Mouse (Mus musculus) megakaryocyte, adult 5-6 weeks (primary cell): Measurements from ENCODE around the gene Tceal3. TPM values are rescaled to one million over a fixed set of nuclear protein-coding genes. Genes with fewer than 3 reads are reported as not detected.
"Not testable (repeated sequence)": the region's sequence is repeated elsewhere in the genome, so short reads cannot be mapped to it uniquely, and the experiment has no call there.

Experiments used
- ATAC-seq: 2 replicates; pipeline ENCODE4 v1.8.0; 2016; ENCODE audit warnings: mild to moderate bottlenecking, inconsistent platforms; ENCODE audit not compliant: poor library complexity, severe bottlenecking
- total RNA-seq, 2 experiments: library from RNA; stranded (forward) in 1 of 2; stranded (reverse) in 1 of 2; fragments of 153-499, 151-499 nt in 1 of 2; fragments of 221-1000, 200-1000 nt in 1 of 2; gene quantifications; 2 replicates each; pipeline versions ENCODE4 v1.2.3 to v1.2.4; 2015 to 2017

Gene Tceal3
- total RNA-seq (2015) (not detected in 2 replicates), total RNA-seq (2017) (0.22 TPM in 1 of 2 replicates, not detected in the other)

DNA sequence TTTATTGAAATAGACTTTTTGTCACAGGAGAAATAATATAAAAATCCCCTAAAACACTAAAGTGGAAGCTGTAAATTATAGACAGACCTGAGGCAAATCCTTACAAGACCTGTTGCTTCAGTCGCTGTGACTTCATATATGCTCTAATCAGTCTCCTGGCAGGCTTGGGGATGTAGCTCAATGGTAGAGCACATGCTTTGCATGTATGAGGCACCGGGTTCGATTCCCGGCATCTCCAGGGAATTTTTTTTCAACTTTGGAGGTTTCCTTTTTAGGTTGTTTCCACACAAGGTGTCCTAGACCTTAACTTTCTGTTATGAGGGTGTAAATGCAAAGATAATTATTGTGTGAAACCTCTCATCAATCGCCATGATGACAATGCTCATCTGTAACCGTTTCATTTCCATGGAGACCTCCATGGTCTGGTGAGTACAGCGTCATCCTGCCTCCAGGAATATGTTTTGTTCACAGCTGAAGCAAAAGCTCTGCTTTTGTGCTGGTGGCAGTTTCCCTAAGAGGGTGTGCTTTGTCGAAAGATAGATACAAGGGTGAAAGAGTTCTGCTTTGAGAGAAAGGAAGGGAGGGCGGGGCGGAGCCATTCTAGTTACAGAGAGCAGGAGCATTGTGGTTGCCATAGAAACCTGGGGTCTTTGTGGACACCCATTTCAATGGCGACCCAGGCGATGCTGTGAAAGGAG lies at the start of gene Tceal3:
Gene Tceal3, plus strand, starts transcription at position 644 of the 698 bp plus-strand sequence.
- ATAC-seq: no peak

DNA sequence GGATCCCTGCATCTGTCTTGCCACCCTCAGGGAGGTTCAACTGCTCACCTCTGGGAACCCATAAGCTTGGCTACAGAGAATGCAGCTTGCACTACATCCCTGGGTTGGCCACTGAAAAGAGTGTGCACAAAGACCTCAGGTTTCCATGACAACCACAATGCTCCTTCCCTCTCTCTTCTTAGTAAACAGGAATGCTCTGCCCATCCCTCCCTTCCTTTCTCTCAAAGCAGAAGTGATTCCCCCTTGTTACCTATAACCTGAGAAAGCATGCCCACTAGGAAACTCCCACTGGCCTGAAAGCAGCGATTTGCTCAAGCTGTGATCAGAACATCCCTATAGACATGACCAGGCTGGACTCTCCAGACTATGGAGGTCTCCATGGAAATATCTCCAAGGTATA lies 46.7 kb upstream of the Tceal3 start, which contains the start of gene Kir3dl2:
Gene Kir3dl2, minus strand, starts transcription at position 101 of the 400 bp plus-strand sequence.
- not testable (repeated sequence) for ATAC-seq

DNA sequence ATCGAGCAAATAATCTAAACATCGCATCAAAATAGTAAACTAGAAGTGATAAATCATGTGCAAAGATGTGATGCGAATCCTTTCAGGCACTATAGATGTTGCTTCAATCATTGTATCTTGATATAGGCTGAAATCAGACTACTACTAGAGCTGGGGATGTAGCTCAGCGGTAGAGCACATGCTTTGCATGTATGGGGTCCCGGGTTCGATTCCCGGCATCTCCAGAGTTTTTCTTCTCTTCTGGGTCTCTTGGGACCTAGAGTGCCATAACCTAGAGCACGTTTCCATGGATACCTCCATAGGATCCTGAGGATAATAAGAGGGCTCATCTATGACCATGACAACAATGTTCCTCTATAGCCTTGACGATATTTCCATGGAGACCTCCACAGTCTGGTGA lies 21.5 kb upstream of the Tceal3 start:
- not testable (repeated sequence) for ATAC-seq

DNA sequence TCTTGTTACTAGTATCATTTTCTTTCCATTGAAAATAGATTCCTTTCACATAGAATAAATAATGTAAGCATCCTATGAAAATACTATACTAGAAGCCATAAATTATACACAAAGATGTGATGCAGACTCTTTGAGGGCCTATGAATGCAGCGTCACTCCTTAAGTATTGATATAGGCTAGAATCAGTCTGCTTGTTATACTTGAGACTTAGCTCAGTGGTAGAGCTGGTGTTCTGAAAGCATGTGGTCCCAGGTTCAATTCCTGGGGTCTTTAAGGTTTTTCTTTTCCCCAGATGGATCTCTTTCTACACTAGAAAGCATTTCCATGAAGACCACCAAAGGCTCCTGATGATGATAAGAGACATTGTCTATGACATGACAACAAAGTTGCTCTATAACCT lies 6.0 kb upstream of the Tceal3 start:
- no peak for ATAC-seq

DNA sequence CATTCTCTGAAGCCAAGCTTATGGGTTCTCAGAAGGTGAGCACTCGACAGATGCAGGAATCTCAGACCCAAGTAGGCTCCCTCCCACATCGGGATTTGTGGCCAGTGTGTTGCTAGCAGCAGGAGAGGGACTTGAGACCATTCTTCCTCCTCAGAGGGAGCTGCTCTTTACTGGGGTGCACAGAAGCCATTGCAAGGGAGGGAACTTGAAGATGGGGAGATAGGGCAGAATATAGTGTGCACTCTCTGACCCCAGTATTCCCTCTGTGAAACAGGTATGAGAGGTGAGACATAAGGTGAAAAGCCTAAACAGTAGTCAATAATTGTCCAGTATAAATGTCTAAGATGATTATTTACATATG lies 235 bp downstream of the Tceal3 start:
- no peak for ATAC-seq

DNA sequence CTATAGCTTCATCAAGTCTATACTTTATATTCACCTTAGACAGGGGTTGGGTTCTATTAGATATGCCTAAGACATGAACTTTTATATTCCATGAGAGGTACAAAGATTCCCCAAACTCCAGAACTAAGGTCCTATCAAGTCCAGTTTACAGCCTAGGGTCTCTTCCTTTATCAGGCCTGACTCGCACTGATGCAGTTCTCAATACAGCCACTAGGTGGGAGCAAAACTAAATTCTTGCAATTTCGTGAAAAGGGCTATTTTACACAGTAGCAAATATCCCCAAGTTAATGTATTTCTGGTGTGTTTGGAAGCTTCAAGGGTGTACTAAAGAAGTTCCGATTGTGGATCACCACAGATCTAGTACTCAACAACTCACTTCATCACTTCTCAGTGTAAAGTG lies 8.8 kb downstream of the Tceal3 start:
- no peak for ATAC-seq

DNA sequence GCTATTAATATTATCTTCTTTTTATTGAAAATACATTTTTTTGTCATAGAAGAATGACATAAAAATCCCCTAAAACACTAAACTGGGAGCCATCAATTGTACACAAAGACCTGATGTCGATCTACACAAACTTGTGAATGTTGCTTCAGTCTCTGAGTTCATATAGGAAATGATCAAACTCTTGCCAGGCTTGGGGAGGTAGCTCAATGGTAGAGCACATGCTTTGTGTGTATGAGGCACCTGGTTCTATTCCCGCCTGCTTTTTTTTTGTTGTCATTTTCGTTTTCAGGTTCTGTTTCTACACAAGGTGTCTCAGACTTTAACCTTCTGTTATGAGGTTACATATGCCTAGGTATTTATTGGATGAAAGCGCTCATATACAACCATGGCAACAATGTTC lies 16.3 kb downstream of the Tceal3 start:
- no peak for ATAC-seq

DNA sequence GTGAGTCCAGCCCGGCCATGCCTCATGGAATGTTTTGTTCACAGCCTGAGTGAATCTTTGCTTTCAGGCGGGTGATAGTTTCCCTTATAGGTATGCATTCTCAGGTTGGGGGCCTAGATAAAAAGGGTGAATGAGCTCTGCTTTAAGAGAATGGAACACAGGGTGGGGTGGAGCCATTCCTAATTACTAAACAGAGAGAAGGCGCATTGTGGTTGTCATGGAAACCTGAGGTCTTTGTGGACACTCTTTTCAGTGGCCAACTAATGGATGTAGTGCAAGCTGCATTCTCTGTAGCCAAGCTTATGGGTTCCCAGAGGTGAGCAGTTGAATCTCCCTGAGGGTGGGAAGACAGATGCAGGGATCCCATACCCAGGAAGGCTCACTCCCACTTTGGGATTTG lies 16.8 kb downstream of the Tceal3 start:
- ATAC-seq: no peak

DNA sequence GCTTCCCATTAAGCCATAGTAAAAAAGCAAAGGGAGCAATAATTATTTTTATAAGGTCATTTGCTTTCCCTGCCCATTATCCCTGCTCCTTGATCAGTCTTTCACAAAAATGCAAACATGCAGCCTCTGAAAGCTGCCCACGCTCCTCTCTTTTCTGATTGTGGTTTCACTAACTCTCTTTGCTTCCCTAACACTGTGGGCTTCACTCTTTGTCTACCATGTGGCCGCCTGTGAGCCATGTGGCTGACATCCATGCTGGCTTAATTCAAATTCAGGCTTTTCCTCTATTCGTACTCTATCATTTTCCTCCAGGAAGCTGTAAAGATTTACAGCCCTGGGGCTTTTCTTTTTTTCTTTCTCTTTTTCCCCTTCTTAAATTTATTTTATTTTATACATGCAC lies 20.7 kb downstream of the Tceal3 start:
- ATAC-seq: no peak

DNA sequence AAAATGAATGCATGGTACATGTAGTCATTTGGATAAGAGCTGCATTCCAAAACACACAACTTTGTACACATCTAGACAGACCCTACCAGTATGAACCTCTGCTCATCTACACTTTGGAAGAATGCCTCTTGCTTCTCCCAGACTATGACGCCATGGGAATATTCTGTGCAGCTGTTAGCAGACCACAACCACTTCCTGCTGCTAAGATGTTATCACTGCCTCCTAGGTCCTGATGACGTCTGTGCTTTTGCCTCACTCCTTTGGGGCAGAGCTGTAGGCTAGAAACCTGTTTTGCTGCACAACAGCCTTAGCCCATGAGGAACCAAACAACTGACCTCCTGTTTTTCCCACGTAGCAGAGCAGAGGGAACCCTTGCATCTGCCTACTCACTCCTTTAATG lies 25.2 kb downstream of the Tceal3 start:
- ATAC-seq: not testable (repeated sequence)

DNA sequence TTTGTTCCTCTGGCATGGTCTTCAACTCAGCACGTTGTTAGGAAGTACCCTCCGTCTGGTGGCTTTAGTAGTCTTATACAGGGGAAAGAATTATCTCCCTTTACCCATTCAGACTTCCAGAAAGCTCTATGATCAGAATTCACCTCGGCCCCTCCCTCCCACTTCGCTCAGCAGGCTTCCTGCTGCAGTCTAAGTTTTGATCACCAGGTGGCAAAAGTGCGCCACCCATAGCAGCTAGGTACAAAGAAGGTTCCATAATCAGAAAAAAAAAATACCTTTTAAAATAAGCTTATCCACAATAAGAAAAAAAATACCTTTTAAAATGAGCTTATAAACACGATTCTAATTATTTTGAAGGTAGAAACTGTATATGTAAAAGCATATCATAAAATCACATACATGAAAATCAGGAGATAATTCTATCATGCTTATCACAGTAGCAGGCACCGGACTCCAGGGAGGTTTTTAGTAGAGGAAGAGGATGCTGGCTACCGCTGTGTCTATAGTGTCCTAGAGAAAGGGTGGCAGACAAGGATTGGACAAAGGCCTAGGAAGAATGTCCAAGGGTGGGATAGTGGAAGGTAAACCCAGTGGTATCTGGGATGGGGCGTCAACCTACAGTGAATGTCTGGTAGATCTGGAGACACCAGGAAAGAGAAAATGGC lies 34.4 kb downstream of the Tceal3 start:
- no peak for ATAC-seq

DNA sequence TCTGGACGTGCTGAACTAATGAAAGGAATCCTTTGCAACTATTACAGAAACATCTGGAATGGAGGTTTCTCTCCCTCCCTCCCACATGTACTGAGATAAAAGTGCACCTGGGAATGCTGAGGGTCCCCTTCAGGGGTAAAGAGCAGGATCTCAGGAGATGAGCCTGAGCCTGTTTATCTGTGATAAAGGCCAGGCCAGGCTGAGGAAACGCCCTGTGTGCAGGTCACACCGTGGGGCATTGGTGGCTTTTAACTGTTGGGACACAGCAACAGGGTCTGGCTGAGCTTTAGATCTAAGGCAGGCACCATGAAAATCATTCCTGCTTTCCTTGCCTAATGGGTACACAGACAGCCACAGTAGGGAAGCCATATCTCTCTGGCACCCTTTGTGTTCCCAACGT lies 35.3 kb downstream of the Tceal3 start:
- ATAC-seq: no peak

DNA sequence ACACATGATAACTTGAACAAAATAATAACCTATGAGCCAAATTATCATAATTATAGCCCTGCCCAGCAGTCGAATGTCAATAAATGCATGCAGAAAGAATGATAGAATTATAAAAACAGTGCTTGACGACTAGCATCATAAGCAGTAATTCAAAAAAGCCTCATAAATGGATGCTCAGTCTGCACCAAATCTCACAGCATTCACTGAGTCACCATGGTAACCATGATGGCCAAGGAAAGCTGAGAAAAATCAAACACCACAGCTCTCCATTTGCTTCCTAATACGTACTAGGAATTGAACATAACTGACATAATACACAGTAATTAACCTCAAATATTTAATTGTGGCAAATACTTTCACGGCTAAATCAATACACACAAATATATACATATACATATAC lies 44.5 kb downstream of the Tceal3 start:
- ATAC-seq: no peak

DNA sequence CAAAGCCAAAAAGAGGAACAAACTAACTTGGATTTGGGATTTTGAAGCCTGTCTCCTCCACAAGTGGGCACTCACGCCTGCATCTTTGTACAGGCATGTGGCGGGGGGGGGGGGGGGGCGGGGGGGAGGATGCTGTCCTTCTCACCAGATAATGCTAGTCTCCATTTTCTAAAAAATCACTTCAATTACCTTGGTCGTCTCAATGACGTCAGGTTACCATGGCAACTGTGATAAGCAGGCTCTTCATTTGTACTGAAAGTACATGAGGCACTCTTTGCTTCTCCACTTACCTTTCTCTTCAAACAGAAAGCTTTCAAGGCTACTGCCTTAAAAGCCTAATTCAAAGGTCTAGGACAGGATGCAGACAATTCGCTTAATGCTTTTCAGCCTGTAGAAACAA lies 49.1 kb downstream of the Tceal3 start:
- ATAC-seq: no peak

DNA sequence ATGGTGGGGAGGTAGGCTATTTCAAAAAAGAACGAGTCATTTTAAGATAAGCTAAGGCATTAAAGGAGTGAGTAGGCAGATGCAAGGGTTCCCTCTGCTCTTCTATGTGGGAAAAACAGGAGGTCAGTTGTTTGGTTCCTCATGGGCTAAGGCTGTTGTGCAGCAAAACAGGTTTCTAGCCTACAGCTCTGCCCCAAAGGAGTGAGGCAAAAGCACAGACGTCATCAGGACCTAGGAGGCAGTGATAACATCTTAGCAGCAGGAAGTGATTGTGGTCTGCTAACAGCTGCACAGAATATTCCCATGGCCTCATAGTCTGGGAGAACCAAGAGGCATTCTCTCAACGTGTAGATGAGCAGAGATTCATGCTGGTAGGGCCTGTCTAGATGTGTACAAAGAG lies 55.2 kb downstream of the Tceal3 start:
- ATAC-seq: not testable (repeated sequence)

DNA sequence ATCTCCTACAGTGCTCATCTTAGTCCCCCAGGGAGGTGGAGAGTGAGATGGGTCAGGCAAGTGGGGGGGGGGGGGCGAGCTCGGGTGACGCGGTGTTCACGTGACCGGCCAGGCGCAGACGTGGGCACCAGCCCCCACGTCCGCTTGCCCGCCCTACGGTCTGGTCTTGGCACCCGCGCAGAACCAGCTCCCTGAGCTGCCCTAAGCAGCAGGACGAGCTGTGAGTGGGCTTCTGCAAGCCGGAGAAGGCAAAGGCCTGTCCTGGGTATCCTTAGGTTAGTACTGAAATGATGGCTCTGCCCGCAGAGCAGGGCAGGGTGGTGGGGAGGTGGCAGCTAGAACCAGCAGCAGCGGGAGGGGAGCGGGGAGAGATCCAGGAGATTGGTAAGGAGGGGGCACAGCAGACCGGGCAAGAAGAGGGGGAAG lies 75.7 kb downstream of the Tceal3 start:
- no peak for ATAC-seq

DNA sequence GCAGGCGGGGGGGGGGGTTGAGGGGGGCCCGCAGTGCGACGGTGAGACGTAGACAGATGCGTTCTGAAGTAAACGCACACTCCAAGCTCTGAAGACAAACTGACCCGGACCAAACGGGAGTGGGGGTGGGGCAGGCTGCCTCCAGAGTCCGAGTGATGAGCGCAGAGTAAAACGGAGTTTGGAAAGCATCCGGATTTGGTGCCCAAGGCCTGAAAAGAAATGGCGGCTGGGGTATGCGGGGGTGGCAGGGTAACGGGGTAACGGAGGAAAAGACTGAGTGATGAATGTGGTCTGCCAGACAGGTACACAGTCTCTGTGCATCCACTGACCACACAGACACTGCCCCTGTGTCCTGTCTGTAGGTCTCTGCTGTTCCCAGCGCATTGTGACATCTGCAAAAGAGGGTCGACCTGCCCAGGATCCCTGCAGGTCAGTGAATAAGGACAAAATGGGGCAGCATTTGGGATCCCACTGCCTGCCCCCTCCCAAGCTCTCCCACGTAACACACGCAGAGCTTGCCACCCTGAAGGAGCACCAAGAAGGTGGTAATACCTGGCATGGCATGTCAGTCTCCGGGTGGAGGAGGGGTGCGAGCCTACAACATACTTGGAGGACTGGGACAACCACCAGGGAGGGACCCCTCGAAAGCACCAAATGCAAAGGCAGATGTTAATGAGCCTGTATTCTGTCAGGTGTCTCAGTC lies 76.3 kb downstream of the Tceal3 start:
- ATAC-seq: not testable (repeated sequence)

DNA sequence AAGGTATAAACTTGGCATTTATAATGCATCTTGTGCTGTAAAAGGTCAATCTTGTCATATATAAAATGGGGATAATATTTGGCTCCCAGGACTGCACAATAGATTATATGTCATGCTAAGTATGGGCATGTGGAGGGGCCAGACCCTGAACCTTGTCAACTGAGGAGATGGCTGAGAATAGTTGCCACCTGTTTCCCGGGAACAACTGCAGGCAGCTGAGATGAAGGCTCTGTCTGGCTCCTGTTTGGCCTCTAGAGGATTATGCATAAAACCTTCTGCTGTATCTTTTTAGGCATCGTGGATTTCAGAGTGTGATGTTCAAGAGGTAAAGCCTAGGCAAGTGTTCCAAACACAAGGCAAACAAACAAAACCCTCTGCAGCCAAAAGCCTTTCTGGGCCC lies 78.2 kb downstream of the Tceal3 start:
- no peak for ATAC-seq

DNA sequence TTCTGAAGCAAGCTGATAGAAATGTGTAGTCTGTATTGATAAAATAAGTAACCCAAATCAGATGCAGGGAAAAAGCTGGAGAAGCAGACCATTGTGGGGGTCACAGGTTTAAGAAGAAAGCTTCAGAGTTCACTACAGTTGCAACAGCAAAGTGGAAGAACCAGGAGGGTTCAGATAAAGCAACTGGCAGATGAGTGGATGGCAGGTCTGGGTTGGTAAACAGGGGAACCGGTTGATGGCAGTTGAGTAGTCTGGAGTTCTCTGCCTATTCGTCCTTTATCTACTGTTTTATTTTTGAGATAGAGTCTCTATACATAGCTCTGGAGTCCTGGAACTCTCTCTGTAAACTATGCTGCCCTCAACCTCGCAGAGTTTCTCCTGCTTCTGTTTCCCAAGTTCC lies 90.3 kb downstream of the Tceal3 start:
- no peak for ATAC-seq

DNA sequence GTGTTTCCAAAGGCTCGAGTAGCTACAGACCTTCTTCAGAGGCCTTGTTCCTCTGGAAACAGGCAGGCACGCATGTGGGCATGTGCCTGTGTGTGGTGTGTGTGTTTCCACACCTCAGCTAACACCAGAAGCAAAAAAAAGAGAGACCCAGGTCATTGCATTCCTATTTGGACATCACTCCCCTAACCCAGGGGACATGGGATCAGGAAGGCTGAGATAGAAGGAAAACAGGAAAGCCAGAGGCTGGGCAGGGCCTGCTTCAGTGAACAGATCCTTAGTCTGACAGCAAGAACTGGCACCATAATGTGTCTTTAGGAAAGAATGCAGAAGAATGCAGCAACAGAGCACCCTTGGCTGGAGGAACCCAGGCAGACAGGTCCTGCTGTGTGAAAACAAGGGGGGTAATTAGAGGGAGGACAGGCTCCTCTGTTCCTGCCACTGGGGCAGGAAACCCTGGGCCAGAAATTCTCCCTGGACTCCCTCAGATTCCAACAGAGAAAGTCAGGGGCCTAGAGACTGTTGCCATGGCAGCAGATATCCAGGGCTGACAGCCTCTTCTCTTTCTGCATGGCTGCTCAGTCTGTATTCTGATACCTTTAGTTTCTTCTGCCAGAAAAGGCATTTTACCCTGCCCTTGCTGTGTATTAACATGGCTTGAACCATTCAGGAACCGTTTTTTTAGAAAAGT lies 101.1 kb downstream of the Tceal3 start:
- ATAC-seq: not testable (repeated sequence)

DNA sequence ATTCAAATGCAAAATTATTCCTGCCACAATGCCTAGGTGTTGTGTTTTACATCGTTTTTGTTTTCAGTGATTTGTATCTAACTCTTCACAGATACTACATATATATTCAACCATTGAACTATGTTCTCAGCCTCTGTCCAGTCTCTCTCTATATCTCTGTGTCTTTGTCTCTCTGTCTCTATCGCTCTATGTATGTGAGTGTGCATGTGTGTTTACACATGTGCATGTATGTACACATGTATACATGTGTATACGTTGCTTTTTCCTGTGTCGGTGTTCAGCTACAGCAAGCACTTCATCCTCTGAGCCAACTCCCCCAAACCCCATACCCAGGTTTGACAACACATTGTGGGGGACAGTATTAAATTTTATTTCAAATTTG lies 101.6 kb downstream of the Tceal3 start:
- no peak for ATAC-seq
